Mouse (Mus musculus) kidney, postnatal 25 days (tissue): ENCODE results near the gene Gm20517.
"Not testable (repeated sequence)": the region's sequence is repeated elsewhere in the genome, so short reads cannot be mapped to it uniquely, and the experiment has no call there.

Experiments used
- DNase-seq, 2 experiments: peaks; one replicate each; pipeline ENCODE4 v3.0.0; 2021; ENCODE audit warnings: mixed read lengths in 2 of 2

Gm20517 gene

DNA sequence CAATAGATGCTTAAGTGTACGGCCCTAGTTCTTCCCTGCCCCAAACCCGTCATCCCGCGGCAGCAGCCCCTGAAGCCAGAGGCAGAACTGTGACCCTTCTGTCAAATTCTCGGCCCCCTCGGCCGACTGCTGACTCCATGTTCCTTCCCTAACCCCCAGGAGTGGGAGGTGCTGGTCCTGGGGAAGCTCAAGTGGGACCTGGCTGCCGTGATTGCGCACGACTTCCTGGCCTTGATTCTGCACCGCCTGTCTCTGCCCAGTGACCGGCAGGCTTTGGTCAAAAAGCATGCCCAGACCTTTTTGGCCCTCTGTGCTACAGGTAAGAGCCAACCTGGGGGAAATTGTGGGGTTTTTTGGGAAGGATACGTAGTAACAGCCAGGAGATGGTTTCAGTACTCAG, 14.1 kb upstream of the Gm20517 start:
- no peak for DNase-seq

DNA sequence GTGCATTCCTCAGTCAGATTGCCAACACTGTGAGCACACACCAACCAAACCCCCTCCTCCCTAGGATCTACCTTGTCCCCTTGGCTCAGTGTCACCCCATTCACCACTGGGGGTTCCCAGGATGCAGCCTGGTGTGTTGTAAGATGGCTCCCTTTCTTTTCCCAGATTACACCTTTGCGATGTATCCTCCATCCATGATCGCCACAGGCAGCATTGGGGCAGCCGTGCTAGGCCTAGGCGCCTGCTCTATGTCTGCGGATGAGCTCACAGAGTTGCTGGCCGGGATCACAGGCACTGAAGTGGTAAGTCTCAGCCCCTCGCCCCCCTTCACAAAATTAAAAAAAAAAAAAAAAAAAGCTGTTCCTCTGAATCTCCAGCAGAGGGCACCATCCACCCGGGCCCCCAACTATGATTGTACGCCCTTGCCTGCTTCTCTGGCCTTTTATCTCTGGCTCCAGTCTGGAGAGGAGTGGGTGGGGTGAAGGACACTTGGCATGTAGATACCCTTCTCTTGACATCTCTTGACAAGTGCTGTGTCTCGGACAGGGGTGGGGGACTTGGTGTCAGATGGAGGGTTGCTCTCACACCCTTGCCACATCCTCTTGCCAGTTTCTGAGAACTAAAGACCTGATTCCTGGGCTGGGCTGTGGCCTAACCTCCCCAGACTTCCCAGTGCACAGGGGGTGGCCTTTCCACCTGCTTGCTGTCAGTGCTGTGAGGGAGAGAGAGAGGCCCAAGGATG, 13.4 kb upstream of the Gm20517 start:
- DNase-seq = peak in 1 of 2 experiments; percentile 11

- not testable (repeated sequence) for DNase-seq
These were observed 12.6 kb upstream of the Gm20517 start for GRCm38 (mm10) chr17:47598580-47599304.

DNA sequence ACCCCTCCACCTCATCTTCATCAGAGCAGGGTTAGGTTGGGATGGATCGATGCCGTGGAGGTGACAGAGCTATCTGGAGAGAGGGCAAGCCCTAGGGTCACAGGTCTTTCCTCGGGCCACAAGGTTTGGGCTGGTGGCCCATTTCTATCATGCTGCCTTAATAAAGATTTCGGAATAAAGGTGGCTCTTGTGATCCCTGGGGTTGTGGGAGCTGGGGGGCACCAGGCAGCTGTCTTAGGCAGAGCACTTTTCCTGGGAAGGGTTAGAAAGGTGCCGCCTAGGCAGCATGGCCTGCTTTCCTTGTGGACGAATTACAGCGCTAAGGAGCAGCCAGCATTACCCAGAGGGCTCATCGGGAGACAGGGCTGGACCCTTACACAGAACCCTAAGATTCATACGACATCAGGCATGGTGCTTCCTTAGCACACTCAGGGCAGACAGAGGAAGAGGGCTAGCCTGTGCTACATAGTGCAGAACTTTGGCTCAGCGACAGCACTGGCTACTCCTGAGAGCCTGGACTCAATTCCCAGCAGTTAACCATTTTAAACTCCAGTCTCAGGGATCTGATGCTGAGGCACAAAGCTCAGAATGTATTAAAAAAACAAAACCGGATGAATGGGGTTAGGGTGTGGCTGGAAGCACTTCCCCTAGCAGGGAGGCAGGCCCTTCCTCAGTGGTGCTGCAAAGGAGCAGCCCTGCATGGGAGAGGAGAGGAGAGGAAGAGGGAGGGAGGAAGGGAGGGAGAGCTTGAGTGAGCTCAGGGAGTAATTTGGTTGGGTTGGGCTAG, 11.7 kb upstream of the Gm20517 start:
- peak in 1 of 2 experiments; percentile 57 for DNase-seq

GRCm38 (mm10) chr17:47600601-47601388, 10.6 kb upstream of the Gm20517 start:
- DNase-seq = no peak

- no peak for DNase-seq
These were observed 10.0 kb upstream of the Gm20517 start for GRCm38 (mm10) chr17:47601389-47601755.

- DNase-seq = no peak
These were observed 9.1 kb upstream of the Gm20517 start for GRCm38 (mm10) chr17:47602289-47602688.

- DNase-seq = peak in 1 of 2 experiments; percentile 41
These were observed 5.2 kb upstream of the Gm20517 start for GRCm38 (mm10) chr17:47606220-47606619.

GRCm38 (mm10) chr17:47609182-47609581, 2.2 kb upstream of the Gm20517 start:
- no peak for DNase-seq

GRCm38 (mm10) chr17:47611661-47611982, 233 bp downstream of the Gm20517 start:
- no peak for DNase-seq

- DNase-seq = peak; percentile 55 to 67
These were observed 2.6 kb downstream of the Gm20517 start for GRCm38 (mm10) chr17:47614018-47614417.

DNA sequence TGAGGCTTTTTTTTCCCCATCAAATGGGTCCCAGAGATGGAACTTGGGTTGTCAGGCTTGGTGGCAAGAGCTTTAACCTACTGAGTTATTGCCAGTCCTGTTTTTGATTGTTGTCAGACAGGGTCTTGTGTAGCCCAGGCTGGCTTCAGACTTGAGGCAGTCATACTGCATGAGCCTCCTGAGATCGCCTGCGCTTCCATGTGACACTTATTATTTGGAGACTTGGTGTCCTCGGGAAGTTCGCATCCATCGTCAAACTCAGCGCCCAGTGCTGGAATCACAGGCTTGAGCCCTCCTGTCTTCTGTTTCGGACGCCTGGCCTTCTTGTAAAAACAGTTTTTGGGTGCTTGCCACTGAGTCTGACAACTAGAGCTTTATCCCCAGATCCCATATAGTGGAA, 4.7 kb downstream of the Gm20517 start:
- no peak for DNase-seq

DNA sequence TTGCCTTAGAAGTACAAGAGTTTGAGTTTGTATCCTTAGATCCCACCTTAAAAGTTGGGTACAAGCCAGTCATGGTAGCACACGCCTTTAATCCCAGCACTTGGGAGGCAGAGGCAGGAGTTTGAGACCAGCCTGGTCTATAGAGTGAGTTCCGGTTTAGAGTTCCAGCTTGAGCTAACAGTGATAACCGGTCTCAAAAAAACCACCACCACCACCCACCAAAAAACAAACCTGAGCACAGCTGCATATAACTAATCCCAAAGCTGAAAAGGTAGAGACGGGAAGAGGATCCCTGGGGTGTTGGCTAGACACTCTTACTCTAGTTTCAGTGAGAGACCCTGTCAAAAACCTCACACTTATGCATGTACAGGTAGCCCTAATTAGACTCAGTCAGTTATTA, 5.3 kb downstream of the Gm20517 start:
- no peak for DNase-seq

DNA sequence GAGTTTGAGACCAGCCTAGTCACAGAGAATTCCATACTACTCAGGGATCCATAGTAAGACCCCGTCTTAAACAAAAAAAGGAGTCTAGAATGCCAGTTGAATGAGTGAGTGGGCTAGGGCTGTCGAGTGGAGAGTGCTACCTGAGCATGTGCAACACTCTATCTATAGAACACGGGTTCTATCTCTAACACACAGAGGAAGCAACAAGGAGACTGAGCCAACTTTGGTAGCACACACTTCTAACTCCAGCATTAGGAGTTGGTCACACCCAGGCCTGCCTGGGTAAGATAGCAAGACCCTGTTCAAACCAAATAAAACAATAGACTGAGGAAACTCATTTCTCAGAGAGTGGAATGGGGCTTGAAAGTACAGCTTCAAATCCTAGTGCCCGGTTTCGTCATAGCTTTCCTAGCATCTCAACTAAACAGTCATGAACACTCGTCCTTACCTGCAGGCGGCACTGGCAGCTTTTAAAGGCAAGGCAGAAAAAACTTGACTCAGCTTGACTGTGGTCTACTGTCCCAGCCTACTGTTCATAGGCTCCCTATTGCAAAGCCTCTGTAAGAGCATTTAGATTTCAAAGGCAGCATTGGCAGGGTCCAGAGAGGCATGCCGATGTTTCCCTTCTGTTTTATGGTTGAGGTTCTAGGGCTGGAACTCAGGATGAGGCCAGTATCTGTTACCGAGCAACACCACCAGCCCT, 6.4 kb downstream of the Gm20517 start:
- DNase-seq = no peak

DNA sequence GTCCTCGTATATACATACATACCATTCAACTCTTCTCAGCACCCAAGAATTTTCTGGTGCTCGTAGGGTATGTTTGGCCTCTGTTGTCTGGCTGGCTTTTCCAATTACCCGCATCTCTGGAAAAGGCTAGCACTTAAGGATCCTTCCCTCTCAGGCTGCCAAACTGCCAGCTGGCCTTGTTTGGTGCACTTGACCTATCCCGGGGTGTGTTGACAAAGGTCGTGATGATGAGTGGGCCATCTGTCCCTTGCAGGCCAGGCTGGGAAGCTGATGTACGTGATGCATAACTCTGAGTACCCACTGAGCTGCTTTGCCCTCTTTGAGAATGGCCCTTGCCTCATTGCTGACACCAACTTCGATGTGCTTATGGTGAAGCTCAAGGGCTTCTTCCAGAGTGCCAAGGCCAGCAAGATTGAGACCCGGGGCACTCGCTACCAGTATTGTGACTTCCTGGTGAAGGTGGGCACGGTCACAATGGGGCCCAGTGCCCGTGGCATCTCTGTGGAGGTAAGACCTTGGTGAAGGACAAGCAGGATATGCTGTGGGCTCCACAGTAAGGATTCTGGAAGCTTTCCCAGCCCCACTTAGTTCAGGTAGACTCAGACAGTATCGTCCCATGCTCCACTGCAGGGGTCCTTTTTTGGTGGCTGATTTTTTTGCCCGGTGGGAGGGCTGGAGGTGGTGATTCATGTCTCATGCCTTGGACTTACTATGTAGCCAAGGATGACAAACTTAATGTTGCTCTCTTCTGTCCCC, 7.3 kb downstream of the Gm20517 start:
- no peak for DNase-seq

DNA sequence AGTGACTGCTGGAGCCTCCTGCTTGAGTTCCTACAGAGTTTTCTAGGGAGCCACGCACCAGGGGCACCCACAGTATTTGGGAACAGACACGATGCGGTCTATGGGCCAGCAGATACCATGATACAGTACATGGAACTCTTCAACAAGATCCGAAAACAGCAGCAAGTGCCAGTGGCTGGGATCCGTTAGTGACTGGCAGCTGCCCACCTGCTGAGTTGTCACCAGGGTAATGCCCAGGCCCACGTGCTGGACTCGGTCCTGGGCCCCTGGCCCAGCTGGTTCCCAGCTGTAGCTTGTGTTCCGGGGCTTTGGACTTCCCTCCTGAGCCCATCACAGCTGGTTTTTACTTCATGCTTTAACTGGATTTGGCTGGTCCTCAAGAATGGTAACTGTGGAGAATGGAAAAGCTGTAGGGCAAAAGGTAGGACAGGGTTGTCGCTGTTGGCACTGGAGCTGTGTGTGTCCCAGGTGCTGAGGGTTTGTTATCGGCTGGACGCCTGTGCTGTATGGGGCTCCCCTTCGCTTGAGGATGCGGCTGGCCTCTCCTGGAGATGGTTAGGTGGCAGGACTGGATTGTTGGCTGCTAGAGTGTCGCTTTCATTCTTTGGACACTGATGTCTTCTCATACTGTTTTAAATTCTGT, 11.6 kb downstream of the Gm20517 start:
- no peak for DNase-seq

- not testable (repeated sequence) for DNase-seq
These were observed 13.2 kb downstream of the Gm20517 start for GRCm38 (mm10) chr17:47624572-47624971.

DNA sequence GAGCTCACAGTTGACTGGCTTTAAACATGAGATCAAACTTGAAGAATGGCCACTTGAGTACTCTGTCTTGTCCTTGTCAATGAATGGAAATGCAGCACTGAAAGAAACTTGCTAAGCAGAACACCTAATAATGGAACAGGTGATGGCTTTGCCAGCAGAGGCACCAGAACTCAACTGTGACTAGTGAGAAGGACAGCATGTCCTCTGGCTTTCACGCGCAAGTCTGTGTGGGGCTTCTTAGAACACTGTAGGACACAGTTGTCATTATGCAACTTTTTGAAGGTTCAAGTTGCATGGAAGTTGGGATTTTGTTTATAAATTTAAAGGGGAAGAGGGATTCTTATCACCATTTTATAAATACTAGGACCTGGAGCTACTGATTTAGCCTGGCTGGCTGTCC, 13.7 kb downstream of the Gm20517 start:
- no peak for DNase-seq

DNA sequence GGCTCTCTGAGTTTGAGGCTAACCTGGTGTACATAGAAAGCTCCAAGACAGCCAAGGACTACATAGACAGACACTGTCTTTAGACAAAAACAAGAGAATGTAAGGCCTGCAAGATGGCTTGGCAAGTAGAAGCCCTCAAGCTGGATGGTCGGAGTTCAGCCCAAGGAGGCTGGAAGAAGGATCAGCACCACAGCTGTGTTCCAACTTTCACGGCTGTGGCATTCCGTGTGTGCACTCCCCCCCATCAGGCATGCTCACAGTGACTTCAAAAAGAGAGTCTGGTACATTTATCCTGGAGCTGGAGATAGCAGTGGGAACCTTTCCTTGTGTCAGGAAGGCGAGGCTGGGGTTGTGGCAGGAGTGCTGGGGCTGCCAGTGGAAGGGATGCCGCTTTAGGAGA, 14.6 kb downstream of the Gm20517 start:
- no peak for DNase-seq

GRCm38 (mm10) chr17:47627791-47628190, 16.4 kb downstream of the Gm20517 start:
- DNase-seq = no peak
